Mouse (Mus musculus) cerebellum, adult (tissue): ENCODE data around the gene Wwtr1.

Experiments used
- ATAC-seq: cut with Nextera tagmentation; 2 replicates; pipeline ENCODE4 v1.9.2; 2017; ENCODE audit warnings: mild to moderate bottlenecking, moderate library complexity, mixed read lengths; ENCODE audit not compliant: insufficient number of reproducible peaks, low FRiP score, low TSS enrichment

Wwtr1 gene

DNA sequence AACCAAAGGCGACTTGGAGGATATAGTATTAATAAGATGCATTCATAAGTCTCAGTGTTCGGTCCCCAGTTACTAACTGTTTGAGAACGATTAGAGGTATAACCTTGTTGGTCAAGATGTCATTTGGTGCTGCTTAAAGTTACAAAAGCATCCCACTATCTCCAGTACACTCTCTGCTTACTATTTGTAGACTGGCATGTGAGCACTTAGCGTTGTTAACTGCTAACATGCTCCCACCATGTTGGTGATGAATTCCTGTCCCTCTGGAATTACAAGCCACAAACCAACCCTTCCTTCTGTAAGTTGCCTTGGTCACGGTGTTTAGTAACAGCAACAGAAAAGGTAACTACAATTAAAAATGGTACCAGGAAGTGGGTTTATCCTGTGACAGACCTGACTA is 52.6 kb downstream of the Wwtr1 start:
- ATAC-seq: no peak

DNA sequence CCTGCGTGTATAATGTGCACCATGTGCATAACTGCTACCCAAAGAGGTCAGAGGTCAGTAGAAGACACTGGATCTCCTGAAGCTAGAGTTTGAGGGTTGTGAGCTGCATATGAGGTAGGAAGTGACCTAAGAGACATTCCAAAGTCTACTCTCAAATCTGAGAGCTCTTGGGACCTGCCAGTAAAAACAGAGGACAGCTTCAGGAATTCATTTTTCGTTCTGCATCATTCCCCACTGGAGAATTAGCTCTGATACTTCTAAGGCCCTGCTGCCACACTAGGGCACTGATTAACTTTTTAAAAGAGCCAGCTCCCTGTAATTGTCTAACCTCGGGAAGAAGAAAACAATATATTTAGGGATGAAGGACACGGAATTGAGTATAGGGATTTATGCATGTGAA is 53.8 kb downstream of the Wwtr1 start:
- no peak for ATAC-seq

DNA sequence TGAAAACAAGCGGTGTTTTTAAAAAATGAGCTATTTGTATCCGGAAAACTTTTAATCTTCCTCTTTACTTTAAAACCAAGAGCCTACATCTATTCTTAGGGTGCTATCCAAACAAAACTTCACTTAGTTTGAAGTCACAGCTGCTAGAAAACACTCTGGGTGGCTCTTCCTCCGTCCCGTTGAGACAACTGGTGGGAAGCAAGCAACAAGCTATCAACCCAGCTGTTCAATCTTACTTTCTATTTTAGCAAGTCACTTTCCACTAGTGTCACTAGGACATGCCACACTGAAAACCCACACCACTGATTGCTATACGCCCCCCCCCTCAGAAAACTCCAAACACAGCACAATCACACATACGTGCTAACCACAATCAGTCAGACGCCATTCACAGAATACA is 55.7 kb downstream of the Wwtr1 start:
- ATAC-seq: no peak

DNA sequence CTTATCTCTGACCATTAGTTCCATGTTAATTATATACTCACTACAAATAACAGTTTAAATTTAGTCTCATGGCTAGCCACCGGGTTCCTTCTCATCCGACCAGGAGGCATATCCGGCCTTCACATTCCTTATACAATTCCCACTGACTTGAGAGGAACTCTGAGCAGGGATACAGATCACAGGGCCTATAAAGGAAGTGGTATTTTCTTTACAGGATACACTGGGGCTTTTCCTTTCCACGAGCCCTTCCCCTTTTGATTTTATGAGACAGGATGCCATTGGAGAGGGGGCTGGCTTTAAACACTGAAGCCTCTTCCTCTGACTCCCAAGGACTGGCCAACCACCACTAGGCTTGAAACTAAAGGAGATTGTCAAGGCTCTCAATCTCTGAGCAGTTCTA is 59.6 kb downstream of the Wwtr1 start:
- no peak for ATAC-seq

DNA sequence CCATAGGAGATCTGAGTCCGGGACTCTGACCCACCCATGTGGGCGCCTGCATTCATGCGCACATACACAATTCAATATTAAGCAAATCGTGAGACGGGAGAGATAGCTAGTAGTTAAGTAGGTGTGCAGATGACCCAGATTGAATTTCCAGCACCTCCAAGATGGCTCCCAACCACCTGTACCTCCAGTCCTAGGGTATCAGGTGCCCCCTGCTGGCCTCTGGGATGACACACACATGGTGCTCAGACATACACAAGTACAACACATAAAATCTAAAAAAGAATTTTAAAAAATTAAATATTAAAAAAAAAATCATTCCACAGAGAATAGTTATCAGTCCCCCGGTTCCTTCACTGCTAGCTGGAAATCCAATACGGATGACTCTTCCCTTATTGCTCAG is 60.7 kb downstream of the Wwtr1 start:
- ATAC-seq: no peak

DNA sequence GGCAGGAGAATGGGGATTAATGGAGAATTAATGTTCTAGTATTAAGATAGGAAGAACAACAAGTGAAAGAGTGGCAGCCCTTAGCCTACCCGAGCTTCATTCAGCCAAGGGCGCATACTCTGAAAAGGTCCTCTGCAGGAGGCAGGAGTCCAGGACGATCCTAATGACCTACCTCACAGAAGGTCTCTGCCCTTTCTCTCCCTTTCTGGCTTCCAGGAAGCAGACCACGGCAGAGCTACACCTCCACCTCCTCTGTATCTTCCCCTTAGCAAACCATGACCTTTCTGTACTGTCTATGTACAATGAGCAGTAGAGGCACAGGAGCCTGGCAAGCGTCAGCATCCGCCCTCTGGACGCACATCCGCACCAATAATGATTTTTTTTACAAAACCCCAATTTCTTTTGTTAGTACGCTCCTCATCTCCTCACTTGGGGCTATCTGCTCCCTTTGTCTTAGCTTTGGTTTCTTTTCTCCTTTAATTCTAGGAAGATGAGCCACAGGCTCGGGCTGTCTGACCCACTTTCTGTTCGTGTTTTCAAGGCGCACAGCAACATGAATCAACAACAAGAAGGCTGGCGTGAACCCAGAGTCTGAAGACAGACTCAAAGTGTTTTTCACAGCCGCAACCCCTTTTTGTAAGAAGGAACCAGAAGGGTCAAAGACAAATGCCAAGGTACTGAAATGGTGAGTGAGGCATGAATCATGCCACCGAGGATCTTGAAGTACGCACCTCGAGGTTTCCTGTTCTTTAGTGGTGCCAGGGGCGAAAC is 63.7 kb downstream of the Wwtr1 start:
- no peak for ATAC-seq

DNA sequence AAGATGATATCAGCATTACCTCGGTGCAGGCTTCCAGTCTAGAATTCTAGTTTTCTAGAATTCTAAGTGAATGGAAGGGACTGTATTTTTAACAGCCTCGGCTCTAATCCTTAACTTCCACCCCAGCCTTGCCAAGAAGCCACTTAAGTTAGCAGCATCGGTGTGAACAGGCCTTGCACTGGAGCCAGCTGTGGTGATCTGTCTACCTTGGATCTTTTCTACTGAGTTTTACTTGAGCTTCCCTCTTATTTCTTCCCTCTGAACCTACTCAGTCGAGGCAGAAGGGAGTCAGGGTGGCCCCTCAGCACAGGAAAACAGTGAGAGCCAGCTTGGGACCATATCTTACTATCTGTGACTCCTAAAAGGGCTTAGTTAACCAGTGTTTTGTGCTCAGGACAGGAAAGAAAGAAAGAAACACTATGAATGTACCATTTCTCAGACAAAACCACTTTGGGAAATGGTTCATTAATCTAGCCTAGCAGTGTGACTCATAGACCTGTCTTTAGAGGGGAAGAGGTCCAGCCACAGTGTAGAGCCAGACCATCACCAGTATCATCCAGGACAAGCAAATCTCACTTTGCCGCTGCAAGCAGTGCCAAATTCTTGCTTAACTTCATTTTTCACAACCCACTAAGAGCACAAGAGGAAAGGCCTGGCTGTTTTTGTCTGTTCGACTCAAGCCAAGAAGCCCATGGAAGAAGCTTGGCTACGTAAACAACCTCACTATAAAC is 65.6 kb downstream of the Wwtr1 start:
- no peak for ATAC-seq

DNA sequence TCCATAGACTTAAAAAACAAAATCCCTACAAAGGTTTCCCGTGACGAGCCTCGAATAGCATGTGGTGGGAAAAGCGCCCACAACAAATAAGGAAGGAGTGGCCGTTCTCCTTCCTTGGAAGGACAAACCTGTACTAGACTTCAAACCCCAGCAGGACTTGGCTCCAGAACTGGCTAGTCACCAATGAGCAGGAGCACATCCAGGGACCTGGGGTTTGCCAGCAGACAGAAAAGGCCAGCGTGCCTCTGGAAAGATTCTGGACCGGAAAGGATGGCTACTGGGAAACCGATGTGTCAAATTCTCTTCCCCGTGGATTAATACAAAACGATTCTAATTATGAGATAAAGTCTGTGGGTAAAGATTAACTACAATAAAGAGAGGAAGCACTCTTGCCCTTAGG is 69.7 kb downstream of the Wwtr1 start:
- no peak for ATAC-seq

DNA sequence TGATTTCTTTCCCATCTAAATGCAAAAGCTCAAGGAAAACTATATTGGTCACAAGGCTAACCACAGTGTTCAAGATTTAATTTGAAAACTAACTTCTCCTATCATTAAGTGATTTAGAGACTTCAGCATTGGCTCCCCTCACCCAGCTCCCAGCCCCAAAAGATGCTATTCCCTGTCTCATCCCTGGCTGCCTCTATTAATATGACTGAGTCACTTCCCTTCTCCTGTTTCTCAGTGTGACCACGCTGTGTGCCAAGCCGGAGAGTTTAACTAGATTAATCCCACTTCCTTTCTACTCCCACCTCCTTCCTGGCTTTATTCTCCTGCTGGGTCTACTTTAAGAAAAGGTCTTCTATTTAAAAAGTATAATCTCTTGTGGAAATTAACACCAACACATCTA is 71.0 kb downstream of the Wwtr1 start:
- ATAC-seq: no peak

DNA sequence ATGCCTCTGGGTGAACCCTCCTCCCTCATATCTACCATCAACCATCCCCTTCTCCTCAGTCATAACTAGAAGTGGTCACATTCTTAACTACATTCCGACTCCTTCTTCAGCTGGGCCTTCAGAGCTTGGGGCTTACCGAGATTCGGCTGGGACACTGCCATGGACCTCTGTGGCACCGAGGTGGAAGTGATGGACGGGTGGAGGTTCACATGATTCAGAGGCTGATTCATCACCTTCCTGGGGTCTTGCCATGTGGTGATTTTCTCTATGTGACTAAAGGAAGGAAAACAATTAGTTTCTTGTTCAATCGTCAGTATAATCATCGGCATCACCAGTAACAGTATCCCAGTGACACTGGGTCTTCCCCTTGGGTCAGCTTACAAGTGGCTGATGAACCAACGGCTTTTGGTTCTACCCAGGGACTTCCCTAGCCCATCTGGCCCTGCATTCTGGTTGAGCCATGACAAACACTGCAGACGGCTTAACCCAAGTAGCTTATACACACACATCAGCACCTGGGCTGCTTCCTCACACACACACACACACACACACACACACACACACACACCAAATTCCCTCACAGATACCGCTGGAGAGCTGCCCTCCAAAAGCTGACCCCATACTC is 74.0 kb downstream of the Wwtr1 start:
- no peak for ATAC-seq

DNA sequence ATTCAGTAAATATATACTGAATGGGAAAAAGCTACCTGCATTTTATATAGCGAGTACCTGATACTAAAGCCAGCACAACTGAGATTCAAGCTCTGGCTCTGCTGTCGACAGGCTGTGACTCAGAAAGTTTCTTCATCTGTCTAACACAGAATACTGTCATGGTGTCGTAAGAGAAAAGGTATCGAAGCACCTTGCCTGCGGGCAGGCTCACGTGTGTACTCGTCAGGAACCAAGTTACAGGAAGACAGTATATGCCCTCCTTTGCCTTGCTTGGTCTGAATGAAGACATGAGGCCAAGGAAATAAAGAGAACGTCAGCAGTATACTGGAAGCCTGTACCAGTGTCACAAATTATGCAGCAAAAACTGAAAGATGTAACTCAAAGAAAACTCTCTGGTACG is 74.9 kb downstream of the Wwtr1 start:
- no peak for ATAC-seq

DNA sequence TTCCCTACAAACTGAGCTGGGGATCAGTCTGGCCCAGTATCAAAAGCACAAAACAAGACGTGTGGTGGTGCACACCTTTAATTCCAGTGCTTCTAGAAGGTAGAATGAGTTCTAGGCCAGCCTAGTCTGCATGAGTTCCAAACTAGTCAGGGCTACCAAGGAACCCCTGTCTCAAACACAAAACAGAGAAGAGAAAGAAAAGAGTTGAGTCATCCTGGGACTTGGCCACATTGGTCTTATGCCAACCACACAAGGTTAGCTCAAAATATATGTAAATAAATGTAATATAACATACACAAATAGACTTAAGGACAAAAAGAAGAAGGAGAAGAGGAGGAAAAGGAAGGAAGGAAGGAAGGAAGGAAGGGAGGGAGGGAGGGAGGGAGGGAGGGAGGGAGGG is 77.9 kb downstream of the Wwtr1 start:
- ATAC-seq: no peak

DNA sequence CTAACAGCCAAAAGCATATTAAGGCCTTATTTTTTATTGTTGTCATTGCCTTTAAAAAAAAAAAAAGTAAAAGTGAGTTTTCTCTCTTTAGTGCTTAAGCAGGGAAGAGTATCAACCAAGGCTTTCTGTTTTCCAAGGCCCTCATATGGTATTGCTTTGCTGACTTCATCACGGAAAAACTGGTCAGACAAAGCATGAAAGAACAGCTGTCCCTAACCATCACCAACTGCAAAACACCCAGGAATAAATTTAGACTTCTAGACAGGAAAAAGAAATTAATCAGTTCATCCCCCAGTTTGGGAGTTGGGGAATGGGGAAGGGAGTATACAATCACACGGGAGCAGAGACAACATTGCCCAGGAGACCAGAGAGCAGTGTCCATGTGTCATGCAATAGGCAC is 79.3 kb downstream of the Wwtr1 start:
- ATAC-seq: no peak

DNA sequence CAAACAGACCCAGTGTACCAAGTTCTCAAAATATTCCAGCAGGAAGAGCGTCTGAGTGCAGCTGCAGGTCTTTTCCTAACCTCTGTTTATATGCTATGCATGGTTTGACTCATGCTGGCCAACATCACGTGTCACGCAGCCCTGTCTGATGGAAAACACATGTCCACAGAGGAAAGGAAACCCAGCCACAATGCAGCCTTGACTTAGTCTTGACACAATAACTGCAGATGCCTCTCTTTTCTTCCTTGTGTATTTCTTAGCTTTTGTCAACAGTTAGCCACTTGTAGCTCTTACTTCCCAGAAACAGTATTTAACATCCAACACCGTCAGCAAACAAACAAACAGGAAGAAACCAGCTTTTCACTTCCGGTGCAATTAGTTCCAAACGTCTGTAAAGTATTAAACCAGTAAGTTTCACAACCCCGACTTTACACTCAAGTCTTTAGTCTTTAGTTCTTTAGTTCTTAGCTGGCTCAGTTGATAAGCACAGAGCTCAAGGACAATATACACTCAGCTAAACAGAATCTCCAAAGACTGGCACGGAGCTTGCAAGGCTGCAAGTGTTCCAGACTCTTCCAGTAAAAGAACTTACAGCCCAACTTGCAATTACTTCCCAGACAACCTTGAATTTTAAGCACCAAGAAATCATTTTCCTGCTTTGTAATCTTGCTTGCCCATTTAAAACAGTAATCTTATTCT is 88.1 kb downstream of the Wwtr1 start:
- no peak for ATAC-seq

DNA sequence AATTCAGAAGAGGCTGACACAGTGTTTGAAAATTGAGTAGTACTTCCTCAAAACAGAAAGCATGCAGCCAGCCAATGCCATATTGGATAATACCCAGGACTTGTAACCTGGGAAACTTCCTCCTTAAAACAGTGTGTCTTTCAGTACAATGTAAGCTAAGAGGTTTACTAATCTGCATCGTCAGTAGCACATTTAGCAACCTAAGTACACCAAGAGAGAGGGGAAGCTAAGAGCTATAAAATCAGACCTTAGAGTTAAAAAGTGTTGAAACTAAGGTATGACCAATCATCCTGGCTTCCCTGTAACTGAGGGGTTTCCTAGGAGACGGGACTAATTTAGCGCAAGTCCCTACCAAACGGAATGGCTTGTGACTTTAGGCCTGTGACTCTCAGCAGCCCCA is 89.6 kb downstream of the Wwtr1 start:
- no peak for ATAC-seq

DNA sequence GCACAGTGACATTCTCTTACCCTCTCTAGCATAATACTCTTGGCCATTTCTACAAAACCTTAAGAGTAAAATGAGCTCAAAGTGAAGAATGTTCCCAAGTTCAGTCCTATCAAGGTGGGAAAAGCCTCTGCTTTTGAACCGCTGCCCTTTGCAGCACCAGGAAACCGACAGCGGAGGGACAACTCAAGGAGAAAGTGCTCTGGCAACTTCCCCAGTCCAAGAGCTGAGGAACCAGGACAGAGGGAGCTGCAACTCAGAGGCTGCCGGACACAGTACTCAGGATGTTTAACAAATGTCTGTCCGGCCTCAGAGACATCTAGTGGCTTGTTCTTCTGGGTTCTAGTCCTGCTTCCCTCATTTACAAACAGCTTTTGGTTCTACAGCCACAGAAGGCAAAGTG is 93.7 kb downstream of the Wwtr1 start:
- ATAC-seq: no peak

DNA sequence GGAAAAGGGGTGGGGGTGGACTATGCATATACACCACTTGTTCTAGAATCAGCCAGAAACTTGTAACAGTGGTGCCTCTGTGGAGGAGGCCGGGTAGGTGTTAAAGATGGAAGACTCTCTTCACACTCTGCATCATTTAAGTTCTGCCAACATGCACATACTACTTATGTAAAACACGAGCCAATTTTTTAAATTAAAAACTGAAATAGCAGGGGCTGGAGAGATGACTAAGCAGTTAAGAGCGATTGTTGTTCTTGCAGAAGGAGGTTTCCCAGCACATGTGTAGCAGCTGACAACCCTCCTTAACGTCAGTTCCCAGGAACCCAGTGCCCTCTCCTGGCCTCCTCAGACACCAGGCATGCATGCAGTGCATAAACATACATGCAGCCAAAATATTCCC is 95.1 kb downstream of the Wwtr1 start:
- no peak for ATAC-seq

DNA sequence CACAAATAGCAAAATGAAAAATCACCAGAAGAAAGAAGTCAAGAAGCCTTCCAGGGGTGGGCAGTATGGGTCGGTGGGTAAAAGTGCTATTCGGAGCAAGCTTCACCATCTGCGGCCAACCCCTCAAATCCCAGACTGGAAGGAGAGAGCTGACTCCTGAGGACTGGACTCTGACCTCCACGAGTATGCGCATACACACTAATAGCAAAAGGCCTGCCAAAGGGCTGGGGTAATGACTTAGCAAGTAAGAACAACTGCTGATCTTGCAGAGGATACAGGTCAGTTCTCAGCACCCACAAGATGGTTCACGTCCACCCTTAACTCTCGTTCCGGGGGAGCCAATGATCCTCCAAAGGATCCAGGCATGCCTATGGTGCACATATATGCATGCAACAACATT is 101.3 kb downstream of the Wwtr1 start:
- no peak for ATAC-seq

DNA sequence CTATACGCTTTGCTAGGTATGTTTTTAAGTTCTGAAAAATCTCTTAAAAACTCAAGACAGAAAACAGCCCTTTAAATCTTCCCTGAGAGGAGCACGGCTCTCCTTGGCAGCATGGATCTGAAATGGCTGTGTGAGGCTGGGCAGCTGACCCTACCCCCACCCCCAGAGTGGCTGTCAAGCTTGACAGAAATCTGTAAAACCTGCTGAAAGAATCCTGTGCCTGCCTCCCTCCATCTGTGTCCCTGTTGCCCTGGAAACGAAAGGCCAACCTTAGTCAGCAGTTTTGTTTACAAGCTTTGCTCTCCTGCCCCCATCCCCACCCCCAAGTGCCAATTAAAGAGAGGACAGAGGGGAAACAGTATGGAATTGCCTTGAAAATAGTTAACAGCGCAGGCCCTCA is 103.3 kb downstream of the Wwtr1 start:
- no peak for ATAC-seq

DNA sequence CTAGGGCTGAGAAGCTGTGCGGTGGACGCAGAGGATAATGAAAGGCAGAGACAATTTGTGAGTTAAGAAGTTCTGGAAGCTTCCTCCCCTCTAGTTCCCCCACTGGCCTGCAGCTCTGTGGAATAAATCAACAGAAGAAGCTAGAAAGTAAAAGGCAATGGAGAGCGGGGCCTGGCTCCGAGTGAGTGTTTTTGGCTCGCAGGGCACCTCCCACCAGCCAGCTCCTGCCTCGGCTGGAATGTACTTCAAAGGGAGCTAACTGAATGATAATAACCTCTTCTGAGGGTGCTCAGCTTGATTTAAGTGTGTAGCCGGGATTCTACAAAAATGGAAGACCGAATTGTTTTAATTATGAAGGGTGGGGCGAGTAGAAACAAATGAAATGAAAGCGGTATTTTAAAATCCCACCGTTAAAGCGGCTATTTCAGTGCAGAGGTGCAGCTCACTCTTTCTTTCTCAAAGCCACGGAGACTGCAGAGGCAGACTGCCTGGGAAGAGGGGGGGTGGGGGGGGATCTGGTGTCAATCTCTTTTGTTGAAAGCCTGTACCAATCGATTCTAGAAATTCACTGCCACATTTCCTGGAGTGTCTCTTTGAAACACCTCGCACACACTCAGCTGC is 104.6 kb downstream of the Wwtr1 start:
- ATAC-seq: no peak

DNA sequence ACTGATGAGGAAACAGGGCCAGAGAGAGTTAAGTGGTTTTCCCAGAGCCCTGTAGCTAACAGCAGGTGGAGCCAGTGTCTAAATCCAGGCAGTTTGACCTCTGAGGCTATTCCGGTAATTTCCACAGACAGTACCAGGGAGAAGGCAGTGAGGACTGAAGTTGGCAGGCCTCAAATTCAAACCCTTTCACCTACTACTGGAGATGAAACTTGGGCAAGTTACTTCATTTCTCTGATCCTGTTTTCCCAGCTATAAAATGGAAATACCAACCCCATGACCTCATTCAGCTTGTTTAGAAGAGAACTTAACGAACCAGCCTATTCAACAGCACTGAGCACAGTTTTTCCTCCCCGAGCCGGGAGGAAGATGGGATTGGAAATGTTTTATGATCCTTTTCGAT is 105.4 kb downstream of the Wwtr1 start:
- no peak for ATAC-seq
